Mouse (Mus musculus): ENCODE results near the gene Cog2. TPM values are rescaled to one million over a fixed set of nuclear protein-coding genes. Genes with fewer than 3 reads are reported as not detected.
A peak's percentile ranks its signal among the peaks of the same experiment; 100 is the strongest.

Cog2 gene
- total RNA-seq, 2 experiments from 2014 or later, result 22.5 to 28.2 TPM

DNA sequence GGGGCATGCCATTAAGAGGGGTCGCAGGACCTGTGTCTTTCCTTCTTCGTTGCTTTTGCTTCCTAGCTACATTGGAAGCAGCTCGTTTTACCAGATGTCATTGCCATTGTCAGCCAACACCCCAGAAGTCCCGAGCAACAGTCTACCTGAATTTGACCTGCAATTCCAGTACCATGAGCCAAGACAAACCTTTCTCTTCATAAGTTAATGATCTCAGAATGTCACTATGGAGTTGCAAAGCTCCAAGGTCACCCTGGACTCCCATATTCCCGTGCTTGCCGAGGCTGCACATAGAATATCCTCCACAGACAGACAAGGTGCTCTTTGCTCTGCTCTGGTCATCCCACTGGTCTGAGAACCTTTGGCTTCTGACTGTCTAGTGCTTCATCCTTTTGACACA lies 46.6 kb downstream of the Cog2 start:
- no peak for DNase-seq
- intact Hi-C loops (cut with DNase I), result no loop called here

DNA sequence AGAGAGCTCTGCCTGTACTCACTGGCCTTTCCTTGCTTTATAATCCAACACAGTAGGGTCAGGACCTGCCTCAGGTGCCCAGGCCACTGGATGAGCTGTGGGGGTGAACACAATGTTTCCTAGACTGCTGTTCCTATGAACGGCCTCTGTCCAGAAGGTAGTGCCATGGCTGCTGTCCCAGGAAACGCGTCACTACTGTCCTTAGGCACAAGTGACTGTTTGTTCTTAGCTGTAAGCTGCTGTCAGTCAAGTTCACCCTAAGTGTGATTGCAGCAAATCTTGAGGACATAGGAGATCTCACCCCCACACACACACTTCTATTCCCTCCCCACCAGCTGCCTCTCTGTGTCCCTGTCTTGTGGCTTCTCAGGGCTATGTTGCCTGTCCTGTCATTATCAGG lies 47.0 kb downstream of the Cog2 start:
- DNase-seq, result peak; percentile 42 to 73
- intact Hi-C loops (cut with DNase I), result no loop called here

DNA sequence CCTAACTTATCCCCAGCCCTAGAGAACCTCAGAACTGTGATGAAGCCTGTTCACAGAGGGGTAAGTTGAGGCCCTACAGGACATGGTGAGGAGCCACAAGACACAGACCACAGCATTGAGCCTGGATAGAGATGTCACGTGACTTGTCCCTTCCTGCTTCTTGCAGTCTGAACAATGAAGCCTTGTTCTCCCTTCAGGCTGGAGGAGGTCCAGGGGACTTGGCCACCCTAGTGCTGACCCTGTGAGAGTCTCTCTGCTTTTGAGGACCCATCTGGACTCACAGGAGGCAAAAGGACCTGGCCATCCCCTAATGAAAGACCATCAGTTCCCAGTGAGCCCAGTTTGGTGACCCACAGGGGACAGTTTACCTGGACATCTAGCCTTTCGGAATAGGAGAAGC lies 48.5 kb downstream of the Cog2 start:
- peak; percentile 61 to 69 for DNase-seq
- intact Hi-C loops (cut with DNase I), result no loop called here

DNA sequence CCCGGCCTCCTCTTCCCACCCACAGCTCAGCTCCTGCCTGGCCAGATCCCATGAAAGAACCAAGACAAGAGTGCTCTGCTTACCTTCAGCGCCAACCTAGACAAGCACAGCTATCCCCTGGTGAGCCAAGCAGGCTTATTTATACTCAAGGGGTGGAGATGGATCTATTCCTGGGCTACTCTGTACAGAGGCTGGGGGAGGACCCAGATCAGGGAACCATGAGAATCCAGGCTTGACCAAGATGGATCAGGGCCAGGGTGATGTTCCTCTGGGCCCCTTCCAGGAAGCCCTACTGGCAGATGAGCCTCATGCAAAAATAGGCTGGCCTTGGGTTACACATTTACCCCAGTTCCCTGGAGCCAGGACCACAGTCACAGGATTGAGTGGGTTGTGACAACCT lies 49.0 kb downstream of the Cog2 start, which contains the start of gene Agt:
Gene Agt, minus strand, starts transcription at position 114 of the 400 bp plus-strand sequence.
- DNase-seq, result peak; percentile 82 to 87
- intact Hi-C loops (cut with DNase I), result no loop called here

DNA sequence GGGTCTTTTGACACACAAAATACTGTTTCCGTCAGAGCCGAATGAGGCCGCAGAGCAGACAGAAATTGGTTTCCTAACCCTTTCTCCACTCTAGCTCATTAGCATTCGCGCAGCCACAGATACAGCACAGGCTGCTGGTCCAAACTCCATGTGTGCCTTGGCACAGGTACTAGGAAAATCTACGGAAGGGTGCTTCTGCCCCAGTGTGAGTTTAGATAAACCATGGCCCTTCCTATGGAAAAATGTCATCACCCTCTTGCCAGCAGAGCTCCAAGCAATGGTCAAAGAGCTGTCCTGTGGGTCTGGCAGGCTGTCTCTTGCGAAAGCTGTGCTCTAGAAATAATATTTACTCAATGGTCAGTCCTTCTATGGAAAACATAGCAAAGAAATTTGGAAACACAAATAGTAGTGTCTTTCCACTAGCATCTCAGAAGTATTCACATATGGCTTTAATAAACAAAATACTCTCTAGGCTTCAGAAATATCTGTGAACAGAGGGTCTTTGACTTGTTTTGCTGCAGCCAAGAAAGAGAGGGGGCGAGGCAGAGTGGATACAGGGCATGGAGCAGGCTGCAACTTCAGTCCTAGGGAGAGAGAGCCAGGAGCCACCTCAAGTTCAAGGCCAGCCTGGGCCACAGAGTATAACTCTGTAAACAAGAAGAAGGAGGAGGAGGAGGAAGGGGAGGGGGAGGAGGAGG lies 51.3 kb downstream of the Cog2 start:
- peak; percentile 25 to 35 for DNase-seq
- intact Hi-C loops (cut with DNase I), result loop anchor here (5.0 kb wide), 1 partner anchor 170 kb away; no protein-coding TSS in a partner anchor

DNA sequence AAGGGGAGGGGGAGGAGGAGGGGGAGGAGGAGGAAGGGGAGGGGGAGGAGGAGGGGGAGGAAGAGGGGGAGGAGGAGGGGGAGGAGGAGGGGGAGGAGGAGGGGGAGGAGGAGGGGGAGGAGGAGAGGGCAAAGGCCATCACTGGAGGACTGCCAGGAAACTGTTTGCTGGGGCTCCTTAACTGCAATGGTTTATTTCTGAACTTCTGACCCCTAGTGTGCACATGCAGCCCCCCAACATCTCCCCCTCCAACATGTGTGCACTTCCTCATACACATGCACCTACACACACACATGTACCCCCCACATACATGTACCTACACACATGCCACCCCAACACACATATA lies 51.8 kb downstream of the Cog2 start:
- intact Hi-C loops (cut with DNase I), result loop anchor here (5.0 kb wide), 1 partner anchor 170 kb away; no protein-coding TSS in a partner anchor
- no peak for DNase-seq

DNA sequence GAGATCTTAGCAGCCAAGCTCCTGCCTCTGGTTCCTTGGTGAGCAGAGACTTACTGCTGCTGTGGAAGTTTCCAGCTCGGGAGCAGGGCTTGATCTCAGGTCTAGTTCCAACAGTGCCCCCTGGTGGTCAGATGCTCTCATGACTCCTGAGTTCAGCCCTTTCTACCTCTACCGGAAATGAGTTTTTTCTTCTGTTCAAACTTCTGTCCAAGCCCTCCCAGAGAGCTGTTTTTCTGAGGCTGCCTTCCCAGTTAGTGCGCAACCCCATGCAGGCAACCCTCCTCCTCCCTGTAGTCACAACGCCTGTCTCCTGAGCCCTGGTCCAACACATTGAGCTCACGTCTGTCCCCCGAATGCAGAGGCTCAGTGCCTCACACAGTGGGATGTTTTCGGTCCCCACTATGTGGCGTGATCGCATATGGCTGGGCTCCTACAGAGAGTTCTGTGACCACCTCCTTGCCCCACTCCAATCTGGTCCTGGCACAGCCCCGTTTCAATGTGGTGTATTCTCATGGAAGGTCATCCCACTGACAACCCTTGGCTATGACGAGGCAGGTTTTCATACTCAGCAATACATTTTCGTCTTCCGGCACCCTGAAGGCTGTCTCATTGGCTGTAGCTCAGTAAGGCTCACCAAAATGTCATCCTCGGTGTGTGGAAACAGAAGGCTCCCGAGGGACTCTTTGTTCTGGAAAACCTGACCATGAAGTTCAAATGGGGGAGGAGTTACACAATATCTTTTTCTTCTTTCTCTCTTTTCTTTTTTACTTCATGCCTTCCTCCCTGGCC lies 53.2 kb downstream of the Cog2 start:
- intact Hi-C loops (cut with DNase I), result loop anchor here (5.0 kb wide), 1 partner anchor 171 kb away; no protein-coding TSS in a partner anchor
- peak; percentile 92 to 96 for DNase-seq

DNA sequence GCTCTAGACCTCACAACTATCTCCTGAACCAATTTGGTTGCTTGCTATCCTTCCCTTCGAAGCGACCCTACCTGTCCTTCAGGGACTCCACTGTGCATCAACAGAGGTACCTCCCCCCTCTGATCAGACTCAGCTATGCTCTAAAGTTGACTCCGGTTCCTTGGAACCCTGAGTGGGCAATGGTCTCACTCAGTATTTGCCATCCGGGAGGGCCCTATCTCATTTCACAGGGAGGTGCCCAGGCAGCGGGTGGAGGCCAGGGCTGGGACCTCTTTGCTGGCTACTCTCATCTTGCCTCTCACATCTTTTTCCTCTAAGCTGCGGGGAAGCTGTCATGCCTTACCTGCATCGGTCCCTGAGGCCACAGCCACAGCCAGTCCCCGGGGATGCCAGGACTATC lies 55.2 kb downstream of the Cog2 start, which contains the start of gene Capn9:
Gene Capn9, plus strand, starts transcription at position 301 of the 400 bp plus-strand sequence.
- no peak for DNase-seq
- intact Hi-C loops (cut with DNase I), result no loop called here

DNA sequence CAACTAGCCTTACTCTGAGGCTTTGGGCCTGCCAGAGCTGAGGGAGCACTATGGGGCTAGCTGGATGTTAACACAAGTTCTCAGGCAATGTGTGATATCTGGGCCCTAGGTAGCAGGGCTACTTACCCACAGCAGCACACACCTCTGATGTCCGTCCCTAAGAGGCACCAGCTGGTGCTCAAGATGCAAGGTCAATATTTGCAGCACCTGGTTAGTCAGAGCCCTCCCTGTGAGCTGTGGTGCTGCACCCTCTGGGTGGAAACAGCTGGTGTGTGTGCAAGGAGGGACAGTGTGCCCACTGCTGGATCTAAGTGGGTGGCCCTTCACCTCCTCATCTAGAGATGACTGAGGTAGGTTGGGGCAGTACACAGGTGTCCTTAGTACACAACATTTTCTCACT lies 56.2 kb downstream of the Cog2 start:
- intact Hi-C loops (cut with DNase I), result no loop called here
- DNase-seq, result no peak

DNA sequence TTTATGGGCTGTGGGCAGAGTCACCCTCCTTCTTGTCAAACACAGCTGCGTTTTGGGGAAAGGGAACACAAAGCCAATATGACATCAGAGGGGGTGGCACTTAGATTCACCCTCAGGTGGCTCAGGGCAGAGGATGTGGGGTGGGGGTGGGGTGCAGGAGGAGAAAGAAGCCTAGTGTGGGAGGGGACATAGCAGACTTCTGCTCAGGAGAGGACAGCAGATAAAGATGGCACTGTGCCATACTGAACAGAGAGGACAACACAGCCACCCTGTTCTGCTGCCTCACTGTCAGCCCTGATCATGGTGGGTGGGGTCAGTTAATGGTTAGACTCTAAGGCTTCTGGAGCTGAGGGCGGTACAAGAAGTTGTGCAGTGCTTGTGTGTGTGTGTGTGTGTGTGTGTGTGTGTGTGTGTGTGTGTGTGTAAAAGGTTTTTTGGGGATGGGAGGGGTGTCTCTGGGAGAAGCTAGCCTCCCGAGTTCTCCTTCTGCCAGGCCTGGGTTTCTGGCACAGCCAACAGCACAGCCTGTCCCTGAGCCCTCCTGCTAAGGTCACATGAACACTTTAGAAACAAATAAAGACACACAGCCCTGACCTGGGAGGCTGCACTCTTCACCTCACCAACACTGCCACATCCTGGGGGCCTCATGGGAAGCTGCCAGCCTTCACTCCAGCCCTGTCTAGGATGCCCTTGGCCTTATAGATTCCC lies 65.3 kb downstream of the Cog2 start:
- intact Hi-C loops (cut with DNase I), result no loop called here
- DNase-seq, result peak; percentile 34 to 44

DNA sequence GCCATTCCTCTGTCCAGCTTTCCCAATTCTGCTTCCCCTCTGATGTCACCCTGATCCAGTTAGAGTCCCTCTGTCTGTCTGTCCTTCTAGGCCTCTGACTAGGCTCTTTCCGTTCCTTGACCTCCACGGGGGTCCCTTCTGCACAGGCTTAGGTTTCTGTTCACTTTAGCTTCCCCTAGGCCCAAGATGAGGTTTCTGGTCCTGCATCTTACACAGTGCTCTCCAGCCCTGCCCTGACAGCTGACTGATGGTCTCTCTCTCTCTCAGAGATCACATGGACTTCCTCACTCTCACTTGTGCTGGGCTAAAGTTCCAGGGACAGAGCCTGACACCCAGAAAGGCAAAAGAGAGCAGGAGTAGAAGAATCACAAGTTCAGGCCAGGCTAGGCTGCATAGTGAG lies 66.0 kb downstream of the Cog2 start:
- no peak for DNase-seq

DNA sequence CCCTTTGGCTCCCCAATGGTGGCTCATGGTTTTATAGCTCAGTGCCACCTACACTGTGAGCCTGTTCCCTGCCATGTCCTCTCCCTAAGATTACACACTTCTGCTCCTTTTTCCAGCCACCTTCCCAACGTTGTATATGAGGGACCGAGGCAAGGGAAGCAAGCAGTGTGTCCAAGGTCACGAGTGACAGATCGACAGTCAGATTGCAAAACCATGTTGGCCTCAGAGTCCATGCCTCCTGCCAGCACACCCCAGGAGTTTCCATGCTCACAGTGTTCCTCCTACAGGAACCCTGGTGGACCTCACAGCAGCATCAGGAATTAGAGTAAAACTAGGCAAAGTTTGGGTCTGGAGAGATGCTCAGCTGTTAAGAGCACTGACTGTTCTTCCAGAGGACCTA lies 68.8 kb downstream of the Cog2 start:
- intact Hi-C loops (cut with DNase I), result no loop called here
- no peak for DNase-seq

More for the DNA sequence above, 66.0 kb downstream of the Cog2 start:
- intact Hi-C loops (cut with DNase I), result no loop called here

Other genes starting within 250 kb of the Cog2 start
- 1 to 10 TPM; 2.5 to 3.9 TPM for gene Pgbd5, start 81.1 kb upstream of the Cog2 start, total RNA-seq (2021)
- 10 to 100 TPM in 1 of 2 experiments, 1 to 10 TPM in 1; 6.1 to 17.1 TPM for gene Agt, start 48.9 kb downstream of the Cog2 start, total RNA-seq (2021)
- gene Capn9, start 55.3 kb downstream of the Cog2 start, total RNA-seq (2021), result not detected
- 100 to 1,000 TPM; 144 to 160 TPM for gene 2310022B05Rik, start 142.6 kb downstream of the Cog2 start, total RNA-seq (2021)
- 10 to 100 TPM; 21.2 to 21.6 TPM for gene Ttc13, start 201.2 kb downstream of the Cog2 start, total RNA-seq (2021)
- 1 to 10 TPM; 5.2 to 5.7 TPM for gene Arv1, start 201.4 kb downstream of the Cog2 start, total RNA-seq (2021)
- gene Fam89a, start 231.1 kb downstream of the Cog2 start, total RNA-seq (2021), result 1 to 10 TPM; 1.8 TPM